Mouse (Mus musculus) Patski (cell line): ENCODE measurements at regions not wholly inside any gene's neighbourhood (a gene's known extent, or its start where the extent isn't known, plus 50 kb on each side); places are given as distances from the start of the nearest gene placed in this dataset.

Source experiments
- ATAC-seq: fragments of 100-300 bp; one replicate; pipeline ENCODE4 v1.8.0; 2021
- CTCF ChIA-PET: fragments of 350-600 bp; sonication (Branson Sonifier 250); formaldehyde crosslinking; loops from one replicate; lab custom pipeline; 2022; ENCODE audit warnings: inconsistent platforms; lab: Charles Lee
- POLR2A ChIA-PET: fragments of 350-600 bp; sonication (Branson Sonifier 250); formaldehyde crosslinking; loops from one replicate; lab custom pipeline; 2022; ENCODE audit warnings: antibody characterized with exemption, inconsistent platforms; lab: Charles Lee
- DNase-seq: peaks from one replicate; pipeline ENCODE4 v3.0.0-alpha.2; 2011; ENCODE audit warnings: low read depth, low spot score
- H3K27me3 ChIP-seq: fragments of 371-371 bp; one replicate; pipeline ENCODE4 v1.5.1; 2021
- CTCF ChIP-seq: fragments of 100-300 bp; IDR thresholded peaks from one replicate; pipeline ENCODE4 v1.5.1; 2021
- in situ Hi-C: fragments of 300-500 bp; cut with MboI; formaldehyde crosslinking; loops from 3 replicates; pipeline ENCODE4 v1.11.1; 2018; ENCODE audit warnings: low pct_unique_long_range_greater_than_20kb, mixed read lengths

GRCm38 (mm10) chr10:43655680-43656079, 77.6 kb downstream of the Cd24a start:
- TF ChIP-seq CTCF = no peak
- DNase-seq (no peak), ATAC-seq (no peak)
- ChIA-PET CTCF (no interaction called here), POLR2A (no interaction called here)
- in situ Hi-C loops = no loop called here
- H3K27me3 ChIP-seq = no peaks in the 10 kb centered on the region

- no peak for DNase-seq
- ChIA-PET CTCF (interaction anchor here (2.0 kb wide), 1 partner anchor 27 kb away, joined by 5 read pairs; no protein-coding TSS in a partner anchor), POLR2A (no interaction called here)
- ATAC-seq = no peak
- TF ChIP-seq CTCF = no peak
- no peaks in the 10 kb centered on the region for H3K27me3 ChIP-seq
- in situ Hi-C loops = no loop called here
Observed at GRCm38 (mm10) chr10:43656207-43656606, 78.1 kb downstream of the Cd24a start.

- ATAC-seq = peak; percentile 98
- ChIA-PET POLR2A (interaction anchor here (0.6 kb wide), 1 partner anchor 19 kb away, joined by 3 read pairs; no protein-coding TSS in a partner anchor), CTCF (interaction anchor here (0.6 to 2.2 kb wide), 3 partner anchors 10 to 29 kb away, joined by 3 to 5 read pairs (median 5); no protein-coding TSS in a partner anchor)
- no peaks in the 10 kb centered on the region for H3K27me3 ChIP-seq
- peak; percentile 73 for DNase-seq
- no peak for TF ChIP-seq CTCF
- in situ Hi-C loops = no loop called here
Observed at GRCm38 (mm10) chr10:43657501-43658225, 79.6 kb downstream of the Cd24a start.

- TF ChIP-seq CTCF = no peak
- no peaks in the 10 kb centered on the region for H3K27me3 ChIP-seq
- ChIA-PET CTCF (interaction anchor here (2.0 to 2.2 kb wide), 2 partner anchors 11 to 29 kb away, joined by 5 read pairs; no protein-coding TSS in a partner anchor), POLR2A (interaction anchor here (0.6 kb wide), 1 partner anchor 19 kb away, joined by 3 read pairs; no protein-coding TSS in a partner anchor)
- in situ Hi-C loops = no loop called here
- no peak for ATAC-seq
- DNase-seq = no peak
Observed at GRCm38 (mm10) chr10:43658226-43658593, 80.1 kb downstream of the Cd24a start.

GRCm38 (mm10) chr10:43664844-43665243, 86.8 kb downstream of the Cd24a start:
- no peaks in the 10 kb centered on the region for H3K27me3 ChIP-seq
- in situ Hi-C loops = no loop called here
- DNase-seq (no peak), ATAC-seq (no peak)
- ChIA-PET CTCF (interaction anchor here (0.9 kb wide), 1 partner anchor 17 kb away, joined by 3 read pairs; no protein-coding TSS in a partner anchor), POLR2A (no interaction called here)
- TF ChIP-seq CTCF = no peak

- no peak for TF ChIP-seq CTCF
- ChIA-PET POLR2A (no interaction called here), CTCF (no interaction called here)
- ATAC-seq = no peak
- H3K27me3 ChIP-seq = no peaks in the 10 kb centered on the region
- in situ Hi-C loops = no loop called here
- DNase-seq = no peak
Observed at GRCm38 (mm10) chr10:43666262-43667085, 88.4 kb downstream of the Cd24a start.

DNA sequence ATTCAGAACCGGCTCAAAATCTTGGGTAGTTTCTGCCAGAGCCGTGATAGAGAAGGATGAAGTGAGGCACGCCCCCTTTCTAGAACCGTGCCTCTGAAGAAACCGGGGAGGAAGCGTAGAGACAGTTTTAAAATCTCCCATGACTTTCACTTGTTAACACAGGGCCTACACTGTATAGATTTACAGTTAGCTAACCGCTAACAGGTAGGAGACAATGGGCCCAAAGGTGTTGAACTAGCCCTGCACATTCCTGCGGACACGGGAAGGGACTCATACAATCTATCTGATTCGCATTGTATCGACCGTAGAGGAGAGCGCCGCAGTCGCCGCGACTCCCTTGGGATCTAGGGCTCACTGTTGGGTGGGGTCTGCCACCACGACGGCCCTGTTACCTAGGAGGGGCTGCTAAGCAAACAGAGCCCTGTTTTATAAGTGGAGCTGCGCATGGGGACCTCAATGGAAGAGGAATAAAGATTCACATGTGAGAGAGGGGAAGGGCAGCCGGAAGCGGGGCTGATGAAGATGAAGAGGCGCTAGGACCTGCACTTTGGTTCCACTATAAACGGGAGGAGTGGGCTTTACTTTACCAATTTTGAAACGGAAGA, 89.1 kb downstream of the Cd24a start:
- DNase-seq (no peak), ATAC-seq (no peak)
- POLR2A ChIA-PET = no interaction called here
- no peak for TF ChIP-seq CTCF
- CTCF ChIA-PET = interaction anchor here (1.0 kb wide), 1 partner anchor 10 kb away, joined by 3 read pairs; no protein-coding TSS in a partner anchor
- in situ Hi-C loops = no loop called here
- no peaks in the 10 kb centered on the region for H3K27me3 ChIP-seq

- H3K27me3 ChIP-seq = no peaks in the 10 kb centered on the region
- ATAC-seq (no peak), DNase-seq (no peak)
- ChIA-PET CTCF (interaction anchor here (1.0 kb wide), 1 partner anchor 10 kb away, joined by 3 read pairs; no protein-coding TSS in a partner anchor), POLR2A (interaction anchor here (0.8 kb wide), 1 partner anchor 260 kb away, joined by 3 read pairs; no protein-coding TSS in a partner anchor)
- TF ChIP-seq CTCF = no peak
- in situ Hi-C loops = no loop called here
Observed at GRCm38 (mm10) chr10:43667732-43668247, 89.7 kb downstream of the Cd24a start.

GRCm38 (mm10) chr10:43669471-43669870, 91.4 kb downstream of the Cd24a start:
- no peak for TF ChIP-seq CTCF
- no peak for ATAC-seq
- DNase-seq = no peak
- H3K27me3 ChIP-seq = no peaks in the 10 kb centered on the region
- ChIA-PET CTCF (no interaction called here), POLR2A (no interaction called here)
- in situ Hi-C loops = no loop called here

DNA sequence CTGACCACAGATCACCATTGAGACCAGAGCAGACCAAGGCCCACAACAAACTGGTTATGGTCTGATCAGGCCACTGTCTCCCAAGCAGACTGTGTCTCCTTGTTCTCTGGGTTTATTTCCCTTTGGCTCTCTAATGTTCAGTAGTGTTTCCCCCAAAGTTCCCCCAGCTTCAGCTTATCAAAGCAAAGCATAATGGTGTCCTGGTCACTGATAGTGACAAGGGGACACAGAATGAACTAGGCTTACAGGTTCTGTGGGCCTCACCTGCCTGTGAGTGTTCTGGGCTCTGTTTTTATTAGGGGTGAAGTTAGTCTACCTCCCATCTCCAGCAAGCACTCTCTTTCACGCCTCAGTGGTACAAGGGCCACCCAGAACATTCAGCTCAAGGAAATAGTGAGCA, 92.7 kb downstream of the Cd24a start:
- CTCF ChIA-PET = interaction anchor here (1.1 to 1.5 kb wide), 2 partner anchors 11 to 58 kb away, joined by 3 to 4 read pairs; no protein-coding TSS in a partner anchor
- DNase-seq (no peak), ATAC-seq (no peak)
- in situ Hi-C loops = no loop called here
- no peak for TF ChIP-seq CTCF
- POLR2A ChIA-PET = no interaction called here
- H3K27me3 ChIP-seq = no peaks in the 10 kb centered on the region
